Mouse (Mus musculus) heart, postnatal 0 days (tissue): Measurements from ENCODE around the gene Ldb1.

Experiments
- CTCF ChIP-seq: IDR thresholded peaks from 2 replicates; pipeline ENCODE4 v1.5.1; 2016; ENCODE audit warnings: antibody characterized with exemption, control low read depth, low read depth
- EP300 ChIP-seq: IDR thresholded peaks from 2 replicates; pipeline ENCODE4 v1.6.1; 2016; ENCODE audit warnings: antibody characterized with exemption, low read depth

DNA sequence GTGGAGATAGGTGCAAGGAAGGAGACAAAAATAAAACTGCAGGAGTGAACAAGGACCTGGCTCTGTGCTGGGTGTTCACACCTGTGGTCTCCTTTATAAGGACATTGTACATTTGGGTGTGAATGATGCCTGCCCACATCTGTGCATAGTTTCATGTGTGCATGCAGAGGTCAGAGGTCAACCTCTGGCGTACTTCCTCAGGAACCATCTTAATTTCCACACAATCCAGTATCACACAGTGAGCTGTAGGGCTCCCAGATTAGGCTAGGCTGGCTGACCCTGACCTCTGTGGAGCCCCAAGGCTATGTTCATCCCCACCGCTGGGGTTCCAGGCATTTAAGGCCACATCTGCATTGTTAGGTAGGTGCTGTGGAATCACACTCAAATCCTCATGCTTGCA is 2.4 kb upstream of the Ldb1 start:
- TF ChIP-seq EP300 (no peak), CTCF (no peak)
